Mouse (Mus musculus) thymus, adult 2 months (tissue): ENCODE results near the gene Ckmt2. TPM values are rescaled to one million over a fixed set of nuclear protein-coding genes. Genes with fewer than 3 reads are reported as not detected.

Experiments used
- DNase-seq: peaks from one replicate; pipeline ENCODE4 v3.0.0; 2021
- H3K27ac ChIP-seq: fragments of 200-500 bp; 2 replicates; pipeline ENCODE4 v1.5.1; 2012; ENCODE audit warnings: low read length, control low read depth; ENCODE audit not compliant: control insufficient read depth, insufficient read depth
- H3K27me3 ChIP-seq: fragments of 200-500 bp; 2 replicates; pipeline ENCODE4 v1.6.1; 2012; ENCODE audit warnings: mild to moderate bottlenecking, low read length, moderate library complexity, mixed read lengths; ENCODE audit not compliant: control insufficient read depth, insufficient read depth
- H3K36me3 ChIP-seq: fragments of 200-500 bp; 2 replicates; pipeline ENCODE4 v1.6.1; 2012; ENCODE audit warnings: mild to moderate bottlenecking, low read length, moderate library complexity; ENCODE audit not compliant: control insufficient read depth, insufficient read depth
- H3K4me1 ChIP-seq: fragments of 200-500 bp; replicated peaks from 2 replicates; pipeline ENCODE4 v1.6.1; 2012; ENCODE audit warnings: low read length; ENCODE audit not compliant: control insufficient read depth, insufficient read depth
- H3K4me3 ChIP-seq: fragments of 200-500 bp; 2 replicates; pipeline ENCODE4 v1.5.1; 2012; ENCODE audit warnings: mild to moderate bottlenecking, low read length, control low read depth, moderate library complexity; ENCODE audit not compliant: control insufficient read depth, insufficient read depth
- CTCF ChIP-seq: fragments of 200-500 bp; IDR thresholded peaks from 2 replicates; pipeline ENCODE4 v1.5.1; 2012; ENCODE audit warnings: mild to moderate bottlenecking, control low read depth, low read length, moderate library complexity, borderline replicate concordance; ENCODE audit not compliant: control insufficient read depth, poor library complexity, insufficient read depth; ENCODE audit errors: extremely low read depth
- POLR2A ChIP-seq: fragments of 200-500 bp; IDR thresholded peaks from 2 replicates; pipeline ENCODE4 v1.6.1; 2012; ENCODE audit warnings: mild to moderate bottlenecking, low read length, control low read depth, moderate library complexity; ENCODE audit not compliant: control insufficient read depth, poor library complexity, insufficient read depth; ENCODE audit errors: extremely low read depth
- WGBS: fragments of 180-500 bp; shearing (Covaris S2); methylation state at CpG from one replicate; pipeline ENCODE4 v1.1.7; 2018; 5-methylcytosine and 5-hydroxymethylcytosine counted together
- polyA plus RNA-seq: library from polyadenylated mRNA; depleted of rRNA; stranded (reverse); fragments of >200 nt; gene quantifications from 2 replicates; pipeline ENCODE4 v1.2.3, GENCODE M21; 2012; rRNA removed

Ckmt2 gene
- polyA plus RNA-seq, result 4.4 and 80.0 TPM in 2 replicates

DNA sequence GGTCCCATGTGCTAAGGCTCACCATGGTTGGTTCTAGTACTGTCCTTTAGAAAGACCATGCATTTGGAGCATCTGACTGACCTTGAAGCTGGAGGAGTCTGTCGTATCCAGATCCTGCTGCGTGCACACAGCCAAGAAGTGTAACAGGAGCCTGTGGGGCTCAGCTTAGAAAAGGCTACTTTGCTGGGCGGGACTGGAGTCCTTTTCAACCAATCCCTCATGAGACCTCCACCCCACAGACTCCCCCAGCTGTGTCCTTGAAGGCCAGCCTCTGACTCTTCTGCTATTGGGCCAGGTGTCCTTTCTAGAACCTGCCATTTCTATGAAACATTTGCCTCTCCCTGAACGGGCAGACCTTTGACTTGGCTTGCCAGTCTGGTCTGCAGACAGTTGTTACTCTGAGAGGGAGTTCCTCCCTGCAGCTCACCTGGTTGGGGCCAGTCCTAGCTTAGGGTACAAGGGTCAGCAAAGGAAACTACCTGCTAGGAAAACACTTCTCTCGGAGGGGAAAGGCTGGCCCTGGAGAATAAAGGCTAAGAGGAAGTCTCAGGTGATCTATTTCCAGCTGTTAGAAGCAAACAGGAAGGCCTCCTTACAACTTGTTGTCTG is at the start of gene Ckmt2:
Ckmt2 (minus strand) TSS at position 145 of the 609 bp plus-strand sequence.
- Histone ChIP-seq H3K36me3 (no peaks in the 10 kb centered on the region), H3K27ac (no peak within 1 kb of the TSS), H3K27me3 (no peaks in the 10 kb centered on the region), H3K4me1 (no peaks in the 10 kb centered on the region), H3K4me3 (no peak within 1 kb of the TSS)
- no peak for DNase-seq
- 82% methylated on average over 5 of the region's 5 CpGs for WGBS
- no peak for TF ChIP-seq POLR2A
- no peak for TF ChIP-seq CTCF

DNA sequence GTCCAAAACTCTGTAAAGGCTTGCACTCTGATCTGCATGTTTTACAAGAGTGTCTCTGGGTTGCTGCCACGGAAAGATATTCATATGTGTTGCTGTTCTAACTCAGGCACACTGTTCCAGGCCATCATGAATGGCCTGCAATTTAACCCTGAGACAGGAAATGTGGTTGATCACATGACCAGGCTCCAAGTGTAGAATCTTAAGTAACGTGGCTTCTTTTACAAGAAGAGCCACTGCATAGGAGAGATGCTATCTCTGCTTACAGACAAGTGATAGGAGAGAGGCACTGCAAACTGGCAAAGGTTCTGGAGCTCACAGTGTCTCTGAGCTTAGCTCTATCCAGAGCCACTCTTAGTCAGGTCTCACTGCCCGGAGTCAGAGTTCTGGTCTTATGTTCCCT is 44.3 kb upstream of the Ckmt2 start:
- Histone ChIP-seq H3K27ac (no peak overlapping the region), H3K36me3 (no peaks in the 10 kb centered on the region), H3K4me3 (no peak overlapping the region), H3K27me3 (no peaks in the 10 kb centered on the region), H3K4me1 (no peaks in the 10 kb centered on the region; the same call in 1 of the 2 replicates)
- DNase-seq, result no peak
- WGBS, result 44% methylated on average over 3 of the region's 3 CpGs
- TF ChIP-seq POLR2A (no peak), CTCF (no peak)

DNA sequence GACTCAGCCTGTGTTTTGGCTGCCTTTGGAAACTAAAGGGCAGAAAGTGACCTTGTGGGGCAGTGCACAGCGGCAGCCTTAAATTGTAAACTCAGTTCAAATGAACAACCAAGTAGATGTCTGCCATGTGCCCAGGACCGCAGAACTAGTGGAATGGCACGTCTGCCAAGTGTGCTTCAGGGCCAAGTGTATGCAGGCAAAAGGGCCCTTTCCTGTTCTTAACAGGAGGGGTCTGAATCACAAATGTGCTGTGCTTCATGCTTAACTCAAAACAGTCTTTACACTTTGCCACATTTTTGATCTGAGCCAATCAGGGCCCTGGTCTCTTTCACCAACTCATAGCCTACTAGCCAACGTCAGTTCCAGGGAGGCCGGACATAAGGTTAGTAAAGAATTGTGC is 42.1 kb upstream of the Ckmt2 start:
- no peak overlapping the region for H3K27ac ChIP-seq
- WGBS, result 96% methylated on average over 5 of the region's 5 CpGs
- no peaks in the 10 kb centered on the region for H3K27me3 ChIP-seq
- no peak for DNase-seq
- no peak overlapping the region for H3K4me3 ChIP-seq
- peaks cover 4% of the 10 kb centered on the region for H3K4me1 ChIP-seq
- no peaks in the 10 kb centered on the region for H3K36me3 ChIP-seq
- TF ChIP-seq CTCF, result no peak
- TF ChIP-seq POLR2A, result no peak

DNA sequence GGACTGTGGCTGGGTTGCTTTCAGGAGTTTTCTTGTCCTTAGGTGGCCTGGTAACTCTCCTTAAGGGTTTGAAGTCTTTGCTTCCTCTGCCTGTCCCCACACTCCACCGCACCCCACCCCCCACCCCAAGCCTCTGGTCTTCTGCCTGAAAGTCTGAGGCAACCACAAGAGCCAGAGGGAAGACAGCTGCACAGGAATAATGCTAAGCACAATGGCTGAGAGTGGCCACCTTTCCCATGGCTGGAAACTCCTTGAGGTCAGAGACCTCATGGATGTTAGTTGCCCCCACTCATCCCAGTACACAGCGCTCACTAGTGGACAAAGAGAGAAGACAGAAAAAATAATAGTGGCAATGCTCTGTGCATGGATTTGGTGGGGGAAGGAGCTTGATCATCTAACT is 41.1 kb upstream of the Ckmt2 start:
- WGBS, result 61% methylated on average over 2 of the region's 2 CpGs

DNA sequence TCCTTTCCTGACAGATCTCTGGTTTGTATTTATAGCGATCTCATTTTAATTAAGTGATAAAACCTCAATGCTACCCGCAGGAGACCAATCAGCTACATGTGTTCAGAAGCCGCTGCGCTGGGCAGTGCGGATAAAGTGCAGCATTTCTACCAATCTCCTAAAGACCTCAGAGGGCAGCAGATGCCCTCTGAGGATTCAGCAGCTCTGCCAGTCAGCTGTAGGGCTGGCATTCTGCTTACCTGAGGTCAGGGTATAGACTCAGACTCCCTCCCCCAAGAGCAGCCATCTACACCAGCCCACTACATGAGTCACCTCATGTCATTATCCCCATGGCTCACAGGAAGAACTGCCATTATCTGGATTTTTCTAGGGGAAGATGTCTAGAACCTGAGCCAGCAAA is 39.6 kb upstream of the Ckmt2 start:
- H3K27me3 ChIP-seq, result no peaks in the 10 kb centered on the region
- no peak for TF ChIP-seq POLR2A
- no peak for TF ChIP-seq CTCF

More for the DNA sequence above, 41.1 kb upstream of the Ckmt2 start:
- no peak for DNase-seq
- TF ChIP-seq CTCF (no peak), POLR2A (no peak)
- Histone ChIP-seq H3K36me3 (no peaks in the 10 kb centered on the region), H3K27ac (no peak overlapping the region), H3K4me3 (no peak overlapping the region), H3K27me3 (no peaks in the 10 kb centered on the region), H3K4me1 (peaks cover 4% of the 10 kb centered on the region)

DNA sequence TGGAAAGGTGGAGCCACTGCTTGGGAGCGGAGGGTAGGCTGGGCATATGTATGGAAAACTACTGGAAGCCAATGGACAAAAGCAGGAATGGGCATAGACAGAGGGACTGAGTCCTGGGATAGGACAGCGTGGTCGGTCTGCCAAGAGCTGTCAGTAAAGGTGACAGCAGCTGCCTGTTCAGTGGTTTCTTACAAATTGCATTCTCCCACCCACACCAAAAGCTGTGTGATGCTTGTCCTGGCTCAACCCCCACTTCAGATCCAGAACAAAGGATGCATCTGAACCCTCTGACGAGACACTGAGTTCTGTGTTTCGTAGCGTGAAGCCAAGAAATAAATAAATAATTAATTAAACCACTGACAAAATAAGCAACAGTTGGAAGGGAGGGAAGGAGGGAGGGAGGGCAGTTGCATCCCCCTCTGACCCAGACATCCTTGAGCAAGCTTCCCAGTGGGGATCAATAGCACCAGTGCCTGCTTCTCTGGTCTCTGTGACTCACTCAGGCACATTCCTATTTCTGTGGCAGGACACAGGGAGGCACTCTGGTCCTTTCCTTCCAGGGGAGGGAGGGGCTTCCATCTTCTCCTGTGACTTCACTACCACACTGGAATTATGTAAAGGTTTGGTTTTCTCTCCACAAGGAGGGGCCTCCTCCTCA is 39.0 kb upstream of the Ckmt2 start:
- Histone ChIP-seq H3K4me3 (no peak overlapping the region), H3K27me3 (no peaks in the 10 kb centered on the region), H3K4me1 (peaks cover 4% of the 10 kb centered on the region; the same call in 1 of the 2 replicates), H3K36me3 (no peaks in the 10 kb centered on the region), H3K27ac (no peak overlapping the region)
- WGBS, result 37% methylated on average over 6 of the region's 6 CpGs
- TF ChIP-seq CTCF (no peak), POLR2A (no peak)
- no peak for DNase-seq

More for the DNA sequence above, 39.6 kb upstream of the Ckmt2 start:
- Histone ChIP-seq H3K4me1 (peaks cover 4% of the 10 kb centered on the region), H3K4me3 (no peak overlapping the region), H3K36me3 (no peaks in the 10 kb centered on the region), H3K27ac (no peak overlapping the region)
- no peak for DNase-seq
- 97% methylated on average over 5 of the region's 5 CpGs for WGBS

DNA sequence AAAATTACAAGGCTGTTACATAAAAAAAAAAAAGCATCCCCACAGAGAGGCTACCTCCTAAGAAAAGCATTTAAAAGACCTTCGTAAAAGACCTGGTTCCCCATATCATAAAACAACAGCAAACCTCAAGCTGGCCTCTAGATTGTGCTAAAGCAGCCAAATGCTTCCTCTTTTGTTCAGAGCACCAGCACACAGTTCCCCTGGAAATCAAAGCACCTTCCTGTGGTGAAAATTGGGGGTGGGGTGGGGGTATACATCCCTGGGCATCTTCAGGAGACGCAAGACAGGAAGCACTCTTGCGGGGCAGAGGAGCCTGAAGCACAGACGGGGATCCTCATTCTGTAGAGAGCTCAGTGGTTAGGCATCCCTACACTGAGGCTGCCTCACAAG is 38.5 kb upstream of the Ckmt2 start:
- DNase-seq, result no peak

More for the DNA sequence above, 38.5 kb upstream of the Ckmt2 start:
- Histone ChIP-seq H3K4me3 (no peak overlapping the region), H3K27ac (no peak overlapping the region), H3K4me1 (peaks cover 4% of the 10 kb centered on the region; the same call in 1 of the 2 replicates), H3K27me3 (no peaks in the 10 kb centered on the region), H3K36me3 (no peaks in the 10 kb centered on the region)
- whole genome bisulfite sequencing, result 13% methylated on average over 4 of the region's 4 CpGs
- no peak for TF ChIP-seq POLR2A
